Mouse (Mus musculus): ENCODE measurements at regions not wholly inside any gene's neighbourhood (a gene's known extent, or its start where the extent isn't known, plus 50 kb on each side); places are given as distances from the start of the nearest gene placed in this dataset.
"Not testable (repeated sequence)": the region's sequence is repeated elsewhere in the genome, so short reads cannot be mapped to it uniquely, and the experiment has no call there.

DNA sequence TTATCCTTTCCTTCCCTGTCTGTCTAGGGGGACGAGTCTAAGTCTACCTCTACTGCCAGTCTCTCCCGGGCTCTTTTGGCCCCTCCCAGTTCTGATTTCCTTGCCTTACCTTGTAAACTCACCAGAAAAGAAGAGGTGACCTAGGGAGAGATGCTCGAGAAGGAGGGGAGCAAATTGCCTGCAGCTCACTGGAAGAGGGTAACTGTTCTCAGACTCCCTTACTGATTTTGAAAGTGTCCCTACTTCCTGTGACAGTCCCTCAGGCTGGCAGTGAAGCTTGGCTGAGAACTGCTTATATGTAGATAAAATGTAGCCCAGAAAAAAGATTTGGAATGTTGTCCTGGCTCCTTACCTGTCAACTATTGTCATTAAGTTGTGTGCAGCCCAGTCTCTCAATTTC lies 180.6 kb upstream of the Tab2 start:
- DNase-seq, result no peak

DNA sequence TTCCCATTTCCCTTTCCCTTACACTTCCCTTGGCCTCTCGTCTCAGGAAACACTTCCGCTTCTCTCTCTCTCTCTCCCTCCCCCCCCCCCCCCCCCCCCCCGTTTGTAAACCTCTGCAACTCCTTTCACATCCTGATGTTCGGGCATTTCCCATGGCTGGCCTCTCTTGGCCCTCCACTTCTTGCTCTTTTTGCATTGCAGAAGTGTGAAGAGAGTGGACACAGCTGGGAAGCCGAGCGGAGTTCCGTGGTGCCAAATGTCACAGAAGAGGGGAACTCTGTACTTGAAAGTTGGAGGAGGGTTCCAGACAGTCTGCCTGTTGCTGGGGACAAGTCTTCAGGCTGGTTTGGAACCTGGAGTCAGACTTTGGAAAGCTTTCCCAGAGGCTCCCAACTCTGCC lies 179.2 kb upstream of the Tab2 start:
- DNase-seq, result no peak

DNA sequence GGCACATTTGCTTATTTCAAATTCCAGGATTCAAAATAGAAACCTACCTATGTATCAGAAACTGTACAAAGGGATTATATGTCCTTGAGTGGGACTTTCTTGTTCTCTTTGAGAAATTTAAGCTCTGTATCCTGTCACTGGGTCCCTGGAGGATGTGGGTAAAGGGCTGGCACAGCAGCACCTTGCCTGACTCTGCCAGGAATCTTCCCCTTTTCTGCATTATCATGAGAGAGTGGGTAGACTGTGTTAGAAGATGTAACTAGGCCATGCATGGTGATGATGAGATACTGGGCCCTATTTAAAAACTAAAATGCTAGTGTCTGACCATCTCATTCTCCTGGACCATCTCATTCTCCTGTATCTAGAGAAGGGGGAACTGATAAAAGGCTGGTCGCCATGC lies 178.4 kb upstream of the Tab2 start:
- no peak for DNase-seq

DNA sequence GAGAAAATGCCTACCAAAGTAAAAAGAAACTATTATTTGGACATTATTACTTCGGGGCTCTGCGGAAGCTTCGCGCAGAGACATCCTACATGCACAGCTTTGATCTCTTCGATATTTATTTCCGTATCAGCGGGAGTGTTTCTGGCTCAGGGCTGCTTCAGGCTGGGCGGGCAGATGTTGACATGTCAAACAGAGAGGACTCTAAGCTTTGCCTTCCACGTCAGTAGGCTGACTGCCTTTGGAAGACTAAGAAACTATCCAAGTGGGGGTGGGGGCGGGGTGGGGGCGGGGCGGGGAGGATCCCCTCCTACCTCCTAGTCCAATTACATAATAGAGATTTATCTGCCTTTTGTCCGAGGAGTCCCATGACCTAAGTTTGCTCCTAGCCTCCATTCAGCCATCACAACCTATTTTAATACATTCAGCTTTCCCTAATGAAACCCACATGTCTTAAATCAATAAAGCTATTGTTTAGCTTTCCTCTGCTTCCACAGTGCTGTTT lies 177.5 kb upstream of the Tab2 start:
- DNase-seq, result peak; percentile 13 to 18

DNA sequence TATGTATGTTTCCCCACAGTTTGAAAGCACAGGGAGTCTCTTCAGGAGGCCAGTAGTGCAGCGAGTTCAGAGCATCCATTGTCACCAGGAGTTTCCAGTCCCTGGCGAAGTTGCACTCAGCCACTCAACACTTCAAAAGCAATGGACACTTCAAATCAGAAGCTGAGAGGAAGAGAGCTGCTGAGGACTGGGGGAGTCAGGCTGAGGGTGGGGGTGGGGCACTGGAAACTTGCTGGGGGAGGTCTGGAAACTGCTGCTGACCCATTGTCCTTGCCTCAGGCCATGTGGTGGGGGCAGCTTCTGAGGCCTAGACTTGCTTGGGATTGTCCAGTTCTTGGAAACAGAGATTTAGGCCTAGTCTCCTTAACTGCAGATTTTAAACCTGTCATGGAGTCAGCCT lies 176.8 kb upstream of the Tab2 start:
- no peak for DNase-seq

DNA sequence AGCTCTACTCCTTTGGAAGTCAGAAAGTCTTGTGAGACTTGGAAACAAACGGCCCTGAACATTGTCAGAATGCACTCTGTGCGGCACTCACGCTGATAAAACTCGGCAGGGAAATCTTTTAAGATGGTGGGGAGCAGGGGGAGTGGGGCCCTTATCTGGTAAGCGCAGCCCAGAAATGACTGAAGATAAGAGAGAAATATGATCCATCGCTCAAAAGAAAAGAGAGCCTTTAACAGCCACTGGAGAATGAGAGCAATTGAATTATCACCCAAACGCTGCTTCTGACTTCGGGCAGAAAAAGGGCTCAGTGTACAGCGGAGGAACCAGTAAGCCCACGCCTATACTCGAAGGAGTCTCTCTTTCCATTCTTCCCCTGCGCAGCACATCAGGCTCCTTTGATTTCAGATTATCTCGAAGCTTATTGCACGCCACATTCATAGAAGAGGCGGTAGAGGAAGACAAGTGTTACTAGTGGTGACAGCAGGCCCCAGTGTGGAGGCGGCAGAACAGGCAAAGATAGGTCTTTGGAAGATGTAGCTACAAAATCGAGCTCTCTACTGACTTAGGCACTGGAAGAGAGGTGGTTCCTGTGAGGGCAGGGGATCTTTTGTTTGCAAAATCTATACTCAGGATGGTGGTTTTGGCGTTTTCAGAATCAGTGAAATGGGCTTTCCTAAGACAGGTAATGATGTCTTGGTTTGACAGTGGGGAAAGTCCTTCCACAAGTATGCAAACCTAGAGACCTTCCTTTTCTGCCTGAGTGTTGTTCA lies 174.6 kb upstream of the Tab2 start:
- no peak for DNase-seq

DNA sequence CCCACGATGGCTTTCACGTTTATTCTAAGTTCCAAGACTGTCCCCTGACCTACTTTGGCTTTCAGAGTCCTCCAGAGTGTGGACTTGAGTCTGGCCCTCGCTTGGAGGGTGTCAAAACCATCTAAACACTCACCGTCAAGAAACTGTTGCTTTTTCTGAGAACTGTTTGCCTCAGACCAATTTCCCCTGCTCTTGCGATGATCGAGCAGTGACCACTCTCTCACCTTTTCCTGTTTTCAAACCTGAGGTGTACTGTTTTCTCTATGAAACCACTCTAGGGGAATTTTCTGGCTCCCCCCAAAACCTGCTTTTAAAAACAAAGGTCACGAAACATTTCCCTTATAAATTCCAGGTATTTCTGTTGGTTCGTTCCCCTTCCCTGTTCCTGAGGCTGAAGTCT lies 174.0 kb upstream of the Tab2 start:
- no peak for DNase-seq

DNA sequence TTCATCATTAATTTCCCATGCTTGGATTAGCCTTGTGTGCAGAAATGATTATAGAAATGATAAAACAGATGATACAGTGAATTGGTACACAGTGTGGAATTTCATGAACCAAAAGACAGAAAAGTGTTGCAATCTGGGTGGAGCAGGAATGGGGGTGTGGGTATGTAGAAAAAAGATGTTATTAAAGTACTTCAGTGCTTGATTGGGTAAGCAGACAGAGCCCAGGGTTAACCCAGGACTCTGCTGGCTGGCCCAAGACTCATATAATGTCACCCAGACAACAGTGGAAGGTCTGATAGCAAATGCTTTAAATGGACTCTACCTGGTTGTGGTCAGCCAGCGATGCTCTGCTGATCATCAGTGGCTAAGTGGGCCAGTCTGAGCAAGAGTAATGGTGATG lies 168.1 kb upstream of the Tab2 start:
- DNase-seq, result no peak

DNA sequence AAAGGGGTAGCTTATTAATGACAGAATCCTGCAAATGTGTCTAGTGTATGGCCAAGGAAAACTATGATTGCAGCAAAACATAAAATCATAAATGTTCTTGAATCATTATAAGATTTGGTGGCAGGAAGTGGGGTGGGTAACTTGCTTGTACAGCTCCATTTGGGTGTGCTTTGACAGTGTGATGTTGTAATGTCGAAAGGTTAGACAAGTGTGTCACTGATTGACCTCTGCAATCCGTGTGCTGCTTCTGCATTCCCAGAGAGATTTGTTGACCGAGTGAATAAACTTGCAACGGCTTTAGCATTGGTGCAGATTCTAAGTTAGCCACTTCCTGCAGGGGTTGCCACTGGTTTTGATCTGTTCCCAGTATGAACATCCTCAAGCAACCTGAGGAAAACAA lies 165.9 kb upstream of the Tab2 start:
- DNase-seq, result no peak

DNA sequence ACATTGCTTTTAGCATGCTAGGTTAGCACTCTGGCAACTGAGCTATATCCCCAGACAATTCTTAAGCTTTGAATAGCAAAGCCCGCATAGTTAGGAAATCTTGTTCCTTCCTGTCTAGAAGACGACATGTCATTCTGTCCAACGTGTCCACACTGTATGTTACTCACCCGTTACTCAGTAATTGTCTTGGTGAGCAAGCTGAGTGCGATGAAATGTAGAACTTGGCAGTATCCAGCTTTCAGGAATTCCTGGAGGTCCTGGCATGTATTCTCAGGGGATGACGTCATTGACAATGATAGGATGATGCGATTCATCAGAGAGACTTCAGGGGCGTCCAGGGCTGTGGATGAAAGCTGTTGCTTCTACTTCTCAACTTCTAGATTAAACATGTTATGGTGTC lies 160.8 kb upstream of the Tab2 start:
- DNase-seq, result no peak

DNA sequence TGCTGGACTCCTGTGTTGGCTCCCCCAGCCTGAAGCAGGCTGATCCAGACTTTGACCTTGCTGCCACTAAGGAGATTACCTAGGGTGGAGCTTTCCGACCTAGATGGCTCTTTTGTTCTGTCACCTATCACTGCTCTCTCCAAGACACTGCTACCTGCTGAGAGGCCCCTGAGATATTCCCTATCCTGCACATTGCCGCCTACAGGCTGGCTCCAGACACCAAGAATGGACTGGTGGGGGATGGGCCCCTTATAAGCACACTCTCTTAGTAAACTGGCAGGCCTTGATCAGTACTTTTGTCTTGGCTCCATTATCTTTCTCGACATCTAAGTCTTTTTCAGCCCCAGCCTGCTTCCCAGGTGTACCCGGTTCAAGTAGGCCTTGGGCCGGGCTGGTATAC lies 158.9 kb upstream of the Tab2 start:
- not testable (repeated sequence) for DNase-seq

DNA sequence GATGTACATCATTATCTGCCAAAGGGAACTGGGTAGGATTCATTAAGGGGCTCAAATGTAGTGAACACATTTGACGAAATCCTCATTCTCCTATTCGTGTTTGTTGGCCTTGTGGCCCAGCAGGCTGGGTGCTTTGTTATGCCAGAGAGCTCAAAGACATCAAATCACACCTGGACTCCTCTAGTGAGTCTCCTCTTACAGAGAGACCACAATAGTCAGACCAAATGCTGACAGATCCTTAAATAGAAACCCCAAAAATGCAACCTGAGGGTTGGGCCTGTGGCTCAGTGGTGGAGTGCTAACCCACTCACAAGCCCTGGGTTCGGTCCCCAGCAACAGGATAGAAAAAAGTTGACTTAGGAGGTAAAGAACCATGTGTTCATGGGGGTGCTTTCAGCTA lies 158.5 kb upstream of the Tab2 start:
- DNase-seq, result no peak

DNA sequence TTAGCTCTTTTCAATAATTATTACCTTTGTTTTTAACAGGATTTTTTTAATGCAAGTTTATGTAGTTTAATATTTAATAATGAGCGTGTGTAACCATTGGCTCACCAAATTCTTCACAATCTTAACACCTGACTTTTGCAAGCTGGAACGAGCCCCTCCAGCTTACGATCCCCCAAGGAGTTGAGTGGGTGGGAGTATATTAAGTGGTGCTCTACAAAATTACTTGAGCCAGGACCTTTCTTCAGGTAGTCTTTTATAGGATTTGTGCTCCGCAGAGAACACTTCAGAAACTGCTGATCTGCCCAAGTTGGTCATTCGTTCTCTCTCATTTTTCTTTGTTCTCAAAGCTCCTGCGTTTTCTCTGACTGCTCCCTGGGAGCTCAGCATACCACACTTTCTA lies 144.5 kb upstream of the Tab2 start:
- no peak for DNase-seq

DNA sequence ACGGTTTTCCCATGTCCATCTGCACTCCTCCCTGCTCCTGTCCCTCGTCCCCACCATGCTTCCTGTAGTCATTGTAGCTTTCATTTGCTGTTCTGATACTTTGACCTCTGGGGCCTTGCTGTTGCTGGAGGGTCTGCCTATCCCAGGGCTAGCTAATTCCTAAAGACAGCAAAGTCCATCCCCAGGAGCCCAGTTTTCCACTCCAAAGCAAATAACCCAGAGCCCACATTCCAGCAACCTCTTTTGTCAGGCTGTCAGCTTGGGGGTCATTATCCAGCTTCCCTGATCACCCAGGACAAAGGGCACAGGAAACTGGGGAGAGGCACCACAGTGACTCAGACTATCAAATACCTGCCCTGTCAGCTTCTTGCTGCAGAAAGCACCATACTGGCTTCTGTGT lies 139.9 kb upstream of the Tab2 start:
- DNase-seq, result no peak

DNA sequence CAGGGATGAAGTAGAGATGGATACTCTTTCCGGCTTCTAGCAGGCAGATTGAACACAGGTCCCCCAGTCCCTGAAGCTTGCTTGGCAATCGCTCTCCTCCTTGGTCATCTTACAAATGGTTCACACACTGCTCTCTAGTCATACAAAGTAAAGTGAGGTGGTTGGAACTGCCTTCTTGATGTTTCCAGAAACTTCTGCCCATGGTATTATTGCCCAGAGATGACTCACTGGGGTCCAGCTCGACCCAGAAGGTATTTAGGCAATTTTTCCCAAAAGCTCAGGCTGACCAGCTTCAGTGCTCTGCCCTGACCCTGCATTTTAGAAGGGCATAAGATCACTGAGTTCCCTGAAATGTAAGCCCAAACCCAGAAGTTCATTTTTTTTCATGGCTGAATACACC lies 139.2 kb upstream of the Tab2 start:
- no peak for DNase-seq

DNA sequence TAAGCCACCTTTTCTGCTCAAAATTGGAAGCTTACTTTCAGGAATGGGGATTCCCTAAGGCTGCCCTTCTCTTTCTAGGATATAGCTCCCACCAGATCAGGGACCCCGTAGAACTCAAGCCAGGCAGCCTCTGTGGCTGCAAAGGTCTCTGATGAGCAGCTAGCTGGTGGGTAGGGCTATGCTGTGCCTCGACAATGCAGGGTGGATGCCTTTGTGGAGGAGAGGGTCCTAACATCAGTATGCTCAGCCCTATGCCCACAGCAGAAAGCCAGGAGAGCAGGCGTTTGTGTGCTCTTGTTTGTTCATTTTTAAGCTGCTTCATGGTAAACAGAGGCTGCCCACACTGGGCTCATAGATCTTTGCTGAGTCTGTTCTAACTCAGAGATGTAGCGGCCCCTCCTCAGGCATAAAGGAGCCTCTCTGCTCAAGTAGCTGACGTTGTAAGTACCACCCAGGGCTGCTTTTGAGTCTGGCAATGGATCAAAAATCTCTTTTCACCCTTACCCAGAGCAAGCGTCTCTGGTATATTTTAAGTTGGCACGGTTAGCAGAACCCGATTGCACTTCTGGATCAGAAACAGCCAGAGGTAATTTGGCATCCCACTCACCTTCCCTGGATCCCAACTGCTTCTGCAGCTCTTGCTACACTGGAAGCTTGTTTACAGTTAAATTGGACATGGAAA lies 136.0 kb upstream of the Tab2 start:
- DNase-seq, result no peak

DNA sequence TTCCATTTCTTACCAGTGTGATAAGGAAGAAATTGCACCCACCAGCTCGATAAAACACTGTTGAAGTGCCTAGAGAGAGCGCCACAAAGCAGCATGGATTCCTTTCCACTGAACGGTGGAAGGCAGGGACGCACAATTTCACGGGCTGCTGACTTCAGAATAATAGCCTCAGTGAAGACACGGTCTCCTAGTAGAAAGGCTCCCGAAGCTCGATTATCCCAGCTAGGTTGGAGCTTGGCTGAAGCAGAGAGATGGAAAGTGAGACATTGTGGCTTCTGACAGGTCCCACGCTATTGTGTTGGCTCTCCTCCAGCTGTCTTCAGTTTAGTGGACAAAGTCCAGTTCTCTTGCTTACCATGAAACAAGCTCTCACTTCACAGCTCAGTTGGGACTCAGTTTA lies 133.3 kb upstream of the Tab2 start:
- peak; percentile 30 to 32 for DNase-seq

DNA sequence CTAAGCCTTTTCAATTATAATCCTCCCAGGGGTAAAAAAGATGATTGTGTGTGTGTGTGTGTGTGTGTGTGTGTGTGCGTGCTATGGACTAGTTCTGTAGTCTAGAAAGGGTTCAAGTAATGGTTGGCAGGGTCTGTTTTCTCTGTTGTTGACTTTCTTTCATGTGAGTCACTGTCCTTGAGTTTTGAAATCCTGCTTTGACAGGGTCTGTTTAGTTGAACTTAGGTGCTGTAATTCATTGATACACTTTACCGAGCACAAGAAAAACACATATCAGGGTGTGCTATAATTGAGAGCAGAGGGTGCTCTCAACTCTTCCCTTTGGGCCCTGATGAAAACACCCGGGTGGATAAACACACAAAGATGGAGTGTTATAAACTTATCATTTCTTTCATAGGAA lies 132.7 kb upstream of the Tab2 start:
- DNase-seq, result no peak

DNA sequence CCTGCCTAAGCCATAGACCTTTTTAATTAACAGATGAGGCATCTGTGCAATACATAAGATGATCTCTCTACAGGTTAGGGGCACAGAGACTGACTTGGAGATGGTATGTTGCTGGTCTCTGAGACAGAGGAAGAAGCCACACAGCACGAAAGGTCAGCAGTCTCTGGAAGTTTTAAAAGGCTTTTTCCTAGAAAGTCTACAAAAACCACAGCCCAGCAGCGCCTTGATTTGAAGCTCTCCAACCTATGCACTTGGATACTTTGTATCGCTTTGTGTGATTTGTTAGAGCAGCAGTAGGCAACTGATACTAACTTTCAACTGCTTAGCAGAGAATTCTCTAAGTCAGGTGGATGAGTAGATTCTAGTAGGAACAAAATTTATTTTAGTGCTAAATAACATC lies 132.3 kb upstream of the Tab2 start:
- no peak for DNase-seq

DNA sequence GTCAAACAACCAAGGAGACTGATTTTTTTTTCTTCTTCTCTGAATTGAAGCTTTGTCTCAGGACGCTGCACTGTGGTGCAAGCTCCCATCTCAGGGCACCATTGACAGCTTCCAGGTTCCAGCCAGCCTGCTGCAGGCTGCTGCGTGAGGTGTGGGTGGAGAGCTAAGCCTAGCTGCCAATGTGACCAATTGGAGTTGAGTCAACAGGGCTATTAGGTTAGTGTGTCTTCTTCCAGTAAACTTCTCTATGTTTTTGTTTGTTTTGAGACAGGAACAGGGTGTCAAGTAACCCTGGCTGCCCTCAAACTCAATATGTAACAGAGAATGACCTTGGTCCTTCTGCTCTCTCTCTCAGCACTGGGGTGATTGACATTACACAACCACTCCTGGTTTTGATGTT lies 131.1 kb upstream of the Tab2 start:
- no peak for DNase-seq

DNA sequence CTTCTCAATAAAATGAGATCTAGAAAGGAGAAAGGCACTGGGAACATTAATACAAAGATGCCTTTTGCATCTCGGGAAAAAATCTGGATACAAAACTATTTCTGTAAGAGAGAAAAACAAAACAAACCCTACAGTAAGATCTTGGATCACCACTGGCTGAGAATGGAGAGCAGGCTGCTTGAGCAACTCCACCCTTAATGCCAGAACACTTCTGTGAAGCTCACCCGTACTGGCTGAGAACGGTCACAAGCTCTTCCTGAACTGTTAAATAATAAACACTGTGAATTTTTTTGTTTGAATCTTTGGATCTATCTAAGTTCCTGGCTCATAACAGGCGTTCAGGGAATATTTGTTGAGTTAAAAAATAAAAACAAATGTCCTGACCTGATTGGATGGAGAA lies 130.4 kb upstream of the Tab2 start:
- DNase-seq, result no peak

DNA sequence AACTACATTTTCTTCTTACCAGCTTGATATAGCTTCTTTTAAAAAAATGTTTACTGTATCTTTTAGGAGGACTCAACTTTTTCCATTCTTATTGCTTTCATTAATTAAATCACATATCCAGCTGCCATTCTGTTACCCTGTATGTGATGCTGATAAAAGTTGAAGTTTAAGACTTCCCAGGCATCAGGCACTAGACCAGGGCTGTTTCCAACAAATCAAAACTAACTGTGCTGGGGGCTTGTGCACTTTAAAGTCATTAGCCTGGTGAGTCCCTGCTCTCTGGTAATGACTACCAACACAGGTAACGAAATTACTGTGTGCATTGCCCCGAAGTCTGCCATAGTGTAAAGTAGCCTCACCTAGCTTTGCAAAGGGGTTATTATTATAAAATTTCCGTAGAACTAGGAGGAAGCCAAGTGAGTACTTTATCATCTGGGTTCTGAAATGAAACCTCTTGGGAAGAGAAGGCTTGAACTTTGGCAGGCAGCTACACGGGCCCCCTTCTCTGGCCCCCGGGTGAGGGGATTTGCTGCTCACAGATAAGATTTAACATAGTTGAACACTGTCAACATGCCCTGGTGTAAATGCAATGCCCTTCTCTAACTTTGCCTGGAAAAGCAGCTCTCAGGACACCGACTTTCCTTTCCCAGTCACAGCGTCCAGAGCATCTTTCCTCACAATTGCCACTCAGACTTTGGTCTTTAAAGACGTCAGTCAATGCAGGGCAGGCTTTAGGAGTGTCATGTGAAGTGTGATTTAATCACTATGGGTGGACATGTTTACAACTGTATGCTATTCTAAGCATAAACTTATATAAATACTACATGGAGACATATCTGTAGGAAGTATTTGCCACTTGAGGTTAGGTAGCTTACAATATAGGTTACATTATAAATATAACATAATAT lies 122.1 kb upstream of the Tab2 start:
- no peak for DNase-seq

DNA sequence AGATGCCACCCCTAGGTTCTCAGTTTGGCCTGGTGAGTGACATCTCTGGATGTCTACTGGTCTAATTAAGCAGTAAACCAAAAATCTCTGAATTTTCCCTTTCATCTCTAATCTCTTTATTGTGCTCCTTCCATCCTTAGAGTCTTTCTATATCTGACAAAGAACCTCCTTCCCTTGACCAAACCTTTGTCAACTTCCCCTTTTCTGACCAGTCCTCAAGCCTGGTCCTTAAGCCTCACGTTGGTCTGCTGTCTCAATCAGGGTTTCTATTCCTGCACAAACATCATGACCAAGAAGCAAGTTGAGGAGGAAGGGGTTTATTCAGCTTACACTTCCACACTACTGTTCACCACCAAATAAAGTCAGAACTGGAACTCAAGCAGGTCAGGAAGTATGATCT lies 116.4 kb upstream of the Tab2 start:
- no peak for DNase-seq

DNA sequence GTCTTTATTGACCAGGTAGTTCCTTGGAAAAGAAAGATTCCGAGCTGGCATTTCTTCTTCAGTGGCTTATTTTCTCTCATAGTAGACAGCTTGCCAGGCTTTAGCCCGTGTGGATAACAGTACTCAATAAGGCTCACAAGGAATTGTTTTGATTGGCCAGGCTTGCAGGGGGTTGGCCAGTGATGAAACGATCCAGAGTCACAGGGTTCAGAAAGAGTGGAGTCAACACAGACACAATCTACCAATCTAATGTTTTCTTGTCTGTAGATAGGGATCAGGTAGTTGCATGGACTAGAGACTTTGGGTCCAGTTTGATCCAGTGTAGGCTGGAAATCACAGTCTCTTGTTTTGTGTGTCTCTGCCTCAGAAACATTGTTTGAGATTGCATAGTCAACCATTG lies 115.8 kb upstream of the Tab2 start:
- no peak for DNase-seq

Measured in cerebellum, postnatal 14 days (tissue).